Mouse (Mus musculus): ENCODE measurements around the gene Rtn2. TPM values are rescaled to one million over a fixed set of nuclear protein-coding genes. Genes with fewer than 3 reads are reported as not detected.
"Not testable (repeated sequence)": the region's sequence is repeated elsewhere in the genome, so short reads cannot be mapped to it uniquely, and the experiment has no call there.

The Rtn2 gene
- polyA plus RNA-seq, 1 experiment from 2014 or later = 26.1 TPM

DNA sequence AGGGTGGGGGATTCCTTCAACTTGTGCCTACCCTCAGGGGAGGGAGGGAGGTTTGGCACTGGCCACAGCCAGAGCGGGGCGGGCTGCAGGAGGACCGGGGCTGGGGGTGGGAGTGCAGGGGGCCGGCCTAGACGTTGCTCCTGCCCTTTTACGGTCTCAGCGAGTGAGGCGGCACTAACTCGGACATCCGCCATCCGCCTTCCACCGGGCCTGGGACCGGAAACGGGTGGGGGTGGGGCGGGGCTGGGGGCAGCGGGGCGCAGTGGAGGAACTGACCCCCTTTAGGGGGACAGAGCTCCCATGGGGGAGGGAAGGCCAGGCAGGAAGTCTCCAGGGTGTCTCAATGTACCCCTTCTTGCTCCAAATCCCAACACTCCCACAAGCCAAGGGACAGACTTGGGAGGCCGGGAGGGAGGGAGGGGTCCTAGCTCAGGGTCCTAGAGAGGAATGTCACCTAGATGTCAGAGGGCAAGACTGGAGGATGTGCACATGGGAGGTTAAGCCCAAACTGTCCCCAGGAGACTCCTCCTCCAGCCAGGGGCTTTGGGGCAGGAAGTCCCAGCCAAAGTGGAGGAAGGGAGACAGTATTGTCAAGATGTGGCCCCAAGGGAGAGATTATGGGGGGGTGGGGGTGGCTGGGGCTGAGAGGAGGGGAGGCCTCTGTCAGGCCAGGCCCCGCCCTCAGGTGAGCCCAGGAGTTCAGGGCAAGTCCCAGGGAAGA lies 12.5 kb upstream of the Rtn2 start:
- H3K4me2 ChIP-seq = peak overlapping the region; percentile 95
- peak; percentile 53 for ATAC-seq (ENCODE audit: extremely low read depth, insufficient number of reproducible peaks, low FRiP score, low TSS enrichment)
- no peaks in the 10 kb centered on the region for H3K9me3 ChIP-seq
- H3K4me3 ChIP-seq = peak overlapping the region; percentile 100
- WGBS = under 1% methylated on average over 18 of the region's 19 CpGs
- peaks cover 29% of the 10 kb centered on the region for H3K36me3 ChIP-seq
- no peaks in the 10 kb centered on the region for H3K27me3 ChIP-seq (replicated peaks)
- H3K9ac ChIP-seq = peak overlapping the region; percentile 99
- peak overlapping the region; percentile 98 for H3K27ac ChIP-seq (replicated peaks)
- peaks cover 56% of the 10 kb centered on the region for H3K4me1 ChIP-seq

- no peaks in the 10 kb centered on the region for H3K9me3 ChIP-seq
- 0 out of 2 replicates have a peak, but pooled peaks cover 2% of the 10 kb centered on the region for H3K27me3 ChIP-seq (replicated peaks)
- peak overlapping the region; percentile 95 for H3K4me2 ChIP-seq
- peaks cover 48% of the 10 kb centered on the region for H3K4me1 ChIP-seq
- under 1% methylated on average over 20 of the region's 21 CpGs for WGBS
- H3K36me3 ChIP-seq = peaks cover 22% of the 10 kb centered on the region
- ATAC-seq (ENCODE audit: extremely low read depth, insufficient number of reproducible peaks, low FRiP score, low TSS enrichment) = no peak
- peak overlapping the region; percentile 98 for H3K27ac ChIP-seq (replicated peaks)
- peak overlapping the region; percentile 99 for H3K9ac ChIP-seq
- H3K4me3 ChIP-seq = peak overlapping the region; percentile 100
Measured at GRCm38 (mm10) chr7:19270509-19271237, 11.8 kb upstream of the Rtn2 start.

DNA sequence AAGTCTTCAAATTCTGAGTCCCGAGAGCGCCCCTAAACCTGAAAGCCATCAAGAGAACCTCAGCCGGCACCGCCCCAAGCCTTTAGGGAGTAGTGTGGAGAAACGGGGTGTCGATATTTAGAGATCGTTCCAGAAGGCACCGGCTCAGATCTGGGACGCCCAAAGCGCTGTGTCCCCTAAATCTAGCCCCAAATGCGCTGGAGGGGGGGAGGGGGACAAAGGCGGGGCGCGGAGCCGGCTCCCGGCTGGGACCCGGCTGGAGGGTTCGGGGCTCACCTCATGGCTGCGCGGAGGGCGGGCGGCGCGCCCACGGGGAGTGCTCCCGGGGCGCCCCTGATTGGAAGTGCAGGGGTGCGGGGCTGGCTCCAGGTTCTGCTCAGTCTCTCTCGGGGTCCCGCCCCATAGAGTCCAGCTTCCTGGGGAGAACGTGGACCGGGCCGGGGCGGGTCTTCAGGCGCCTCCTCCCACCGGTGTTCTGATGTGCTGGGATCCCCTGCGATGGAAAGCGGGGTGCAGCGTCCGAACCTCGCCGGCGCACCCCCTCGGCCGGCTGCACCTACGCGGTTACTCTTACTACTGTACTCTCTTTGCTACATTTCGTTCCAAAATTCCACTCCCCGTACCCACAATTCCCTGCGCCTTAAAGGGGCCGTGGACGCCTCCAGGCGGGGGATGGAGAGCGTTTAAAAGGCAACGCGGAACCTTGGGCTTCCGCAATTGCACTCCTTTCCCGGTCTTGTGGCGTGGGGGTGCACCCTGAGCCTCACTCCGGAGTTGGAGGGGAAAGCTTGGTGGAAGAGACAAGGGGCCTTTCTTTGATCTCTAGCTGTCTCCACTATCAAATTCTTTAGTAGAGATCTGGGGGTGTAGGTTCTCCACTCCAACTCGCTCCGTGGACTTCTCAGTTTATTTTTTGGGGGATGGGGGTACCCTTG lies 10.9 kb upstream of the Rtn2 start, which contains the start of gene Vasp:
TSS of gene Vasp (minus strand) at position 580 of the 935 bp plus-strand sequence.
- Histone ChIP-seq H3K27ac (replicated peaks) (peak within 1 kb of the TSS; percentile 98), H3K4me2 (peak within 1 kb of the TSS; percentile 95), H3K4me3 (peak within 1 kb of the TSS; percentile 100), H3K27me3 (replicated peaks) (0 out of 2 replicates have a peak, but pooled peaks cover 3% of the 10 kb centered on the region), H3K9ac (peak within 1 kb of the TSS; percentile 99), H3K36me3 (peaks cover 14% of the 10 kb centered on the region), H3K9me3 (0 out of 2 replicates have a peak, but pooled peaks cover 3% of the 10 kb centered on the region), H3K4me1 (peaks cover 40% of the 10 kb centered on the region)
- peak; percentile 56 for ATAC-seq (ENCODE audit: extremely low read depth, insufficient number of reproducible peaks, low FRiP score, low TSS enrichment)
- WGBS = 1% methylated on average over 62 of the region's 62 CpGs

DNA sequence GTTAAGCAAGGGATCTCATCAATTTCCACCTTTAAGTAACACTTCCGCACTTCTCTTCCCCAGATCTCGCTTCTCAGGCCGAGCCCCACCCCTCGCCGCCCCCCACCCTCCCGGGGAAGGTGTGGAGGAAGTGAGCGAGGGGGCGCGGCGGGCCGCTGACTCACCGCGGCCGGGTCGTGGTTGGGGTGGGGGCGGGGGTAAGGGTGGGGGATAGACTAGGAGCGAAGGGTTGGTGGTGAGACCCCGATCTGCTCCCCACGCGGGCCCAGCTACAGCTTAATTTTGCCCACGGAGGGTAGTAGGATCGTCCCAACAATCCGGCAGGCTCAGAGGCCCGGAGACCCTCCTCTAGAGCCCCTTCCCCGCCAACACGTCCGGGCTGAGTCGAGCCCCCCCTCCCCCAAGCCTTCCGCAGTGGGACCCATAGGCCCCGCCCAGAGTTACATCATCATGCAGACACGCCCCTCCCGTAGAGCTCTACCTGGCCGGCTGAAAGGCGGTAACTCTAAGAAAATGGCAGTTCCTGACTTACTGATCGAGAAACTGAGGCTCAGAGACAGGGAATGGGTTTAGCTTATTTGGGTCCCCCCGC lies 10.2 kb upstream of the Rtn2 start:
- Histone ChIP-seq H3K4me1 (peaks cover 32% of the 10 kb centered on the region), H3K4me3 (peak overlapping the region; percentile 100), H3K36me3 (peaks cover 9% of the 10 kb centered on the region), H3K27ac (replicated peaks) (peak overlapping the region; percentile 98), H3K9ac (peak overlapping the region; percentile 99), H3K27me3 (replicated peaks) (peaks cover 10% of the 10 kb centered on the region; the same call in 1 of the 2 replicates), H3K4me2 (peak overlapping the region; percentile 95), H3K9me3 (0 out of 2 replicates have a peak, but pooled peaks cover 3% of the 10 kb centered on the region)
- ATAC-seq (ENCODE audit: extremely low read depth, insufficient number of reproducible peaks, low FRiP score, low TSS enrichment) = peak; percentile 45; the same call in 1 of the 2 replicates
- under 1% methylated on average over 36 of the region's 36 CpGs for WGBS

GRCm38 (mm10) chr7:19276253-19276652 lies 6.2 kb upstream of the Rtn2 start:
- WGBS = 45% methylated on average over 4 of the region's 4 CpGs
- H3K27ac ChIP-seq (replicated peaks) = no peak overlapping the region
- no peak for ATAC-seq (ENCODE audit: extremely low read depth, insufficient number of reproducible peaks, low FRiP score, low TSS enrichment)

GRCm38 (mm10) chr7:19279052-19279451 lies 3.4 kb upstream of the Rtn2 start:
- H3K9ac ChIP-seq = no peak overlapping the region
- H3K4me1 ChIP-seq = peaks cover 18% of the 10 kb centered on the region
- peak overlapping the region; percentile 69 for H3K4me2 ChIP-seq
- no peak overlapping the region for H3K27ac ChIP-seq (replicated peaks)
- ATAC-seq (ENCODE audit: extremely low read depth, insufficient number of reproducible peaks, low FRiP score, low TSS enrichment) = no peak
- H3K9me3 ChIP-seq = 0 out of 2 replicates have a peak, but pooled peaks cover 3% of the 10 kb centered on the region
- H3K27me3 ChIP-seq (replicated peaks) = peaks cover 75% of the 10 kb centered on the region
- H3K4me3 ChIP-seq = peak overlapping the region; percentile 46
- no peaks in the 10 kb centered on the region for H3K36me3 ChIP-seq
- 2% methylated on average over 34 of the region's 34 CpGs for WGBS

More at GRCm38 (mm10) chr7:19276253-19276652, 6.2 kb upstream of the Rtn2 start:
- Histone ChIP-seq H3K4me1 (peaks cover 13% of the 10 kb centered on the region), H3K4me2 (no peak overlapping the region), H3K4me3 (no peak overlapping the region), H3K36me3 (no peaks in the 10 kb centered on the region), H3K27me3 (replicated peaks) (peaks cover 50% of the 10 kb centered on the region), H3K9ac (no peak overlapping the region), H3K9me3 (0 out of 2 replicates have a peak, but pooled peaks cover 3% of the 10 kb centered on the region)

DNA sequence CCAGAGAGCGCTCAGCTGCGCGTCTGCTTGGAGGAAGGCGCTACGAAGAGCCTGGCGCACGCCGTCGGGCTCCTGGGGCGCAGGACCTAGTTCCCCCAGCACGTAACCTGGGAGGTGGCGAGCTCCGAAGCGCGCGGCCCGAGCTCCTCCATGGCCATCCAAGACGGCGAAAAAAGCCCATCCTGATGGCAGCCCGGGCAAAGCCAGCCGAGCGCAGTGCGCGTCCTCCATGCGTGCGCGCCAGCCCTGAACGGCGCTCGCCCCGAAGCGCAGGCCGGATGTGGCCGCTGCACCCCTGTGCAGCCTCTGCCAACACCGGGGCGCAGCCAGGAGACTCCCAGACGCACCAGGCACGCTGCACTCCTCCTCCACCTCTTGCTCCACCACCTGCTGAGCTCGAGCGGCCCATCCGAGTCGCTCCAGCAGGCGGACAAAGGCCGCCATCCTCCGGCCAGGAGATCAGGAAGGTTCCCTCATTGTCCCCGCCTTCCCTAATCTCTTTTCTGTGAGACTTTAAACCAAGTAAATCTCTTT lies 2.8 kb upstream of the Rtn2 start, which contains the start of gene Ppm1n:
TSS of gene Ppm1n (minus strand) at position 484 of the 534 bp plus-strand sequence.
- Histone ChIP-seq H3K4me2 (peak within 1 kb of the TSS; percentile 69), H3K9ac (no peak within 1 kb of the TSS; the same call in 1 of the 2 replicates), H3K36me3 (no peaks in the 10 kb centered on the region), H3K4me3 (peak within 1 kb of the TSS; percentile 46), H3K27ac (replicated peaks) (no peak within 1 kb of the TSS), H3K4me1 (peaks cover 18% of the 10 kb centered on the region), H3K27me3 (replicated peaks) (peaks cover 81% of the 10 kb centered on the region), H3K9me3 (0 out of 2 replicates have a peak, but pooled peaks cover 3% of the 10 kb centered on the region)
- under 1% methylated on average over 46 of the region's 46 CpGs for WGBS
- ATAC-seq (ENCODE audit: extremely low read depth, insufficient number of reproducible peaks, low FRiP score, low TSS enrichment) = no peak

DNA sequence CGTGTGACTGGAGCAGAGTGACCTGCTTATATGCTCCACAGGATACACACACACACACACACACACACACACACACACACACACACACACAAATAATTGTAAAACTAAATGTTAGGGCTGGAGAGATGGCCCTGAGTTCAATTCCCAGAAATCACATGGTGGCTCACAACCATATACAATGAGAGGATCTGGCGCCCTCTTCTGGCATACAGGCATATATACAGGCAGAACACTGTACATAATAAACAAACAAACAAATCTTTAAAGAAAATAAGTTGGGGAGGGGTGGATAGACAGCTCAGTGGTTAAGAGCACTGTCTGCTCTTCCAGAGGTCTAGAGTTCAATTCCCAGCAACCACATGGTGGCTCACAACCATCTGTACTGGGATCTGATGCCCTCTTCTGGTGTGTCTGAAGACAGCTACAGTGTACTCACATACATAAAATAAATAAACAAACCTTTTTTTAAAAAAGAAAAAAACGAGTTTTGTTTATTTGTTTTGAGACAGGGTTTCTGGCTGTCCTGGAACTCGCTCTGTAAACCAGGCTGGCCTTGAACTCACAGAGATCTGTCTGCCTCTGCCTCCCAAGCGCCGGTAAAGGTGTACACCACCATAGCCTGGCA lies 632 bp upstream of the Rtn2 start:
- Histone ChIP-seq H3K4me2 (peak overlapping the region; percentile 96), H3K4me1 (peaks cover 18% of the 10 kb centered on the region), H3K4me3 (peak overlapping the region; percentile 63), H3K27me3 (replicated peaks) (peaks cover 81% of the 10 kb centered on the region)
- H3K9ac ChIP-seq; H3K36me3 ChIP-seq; ATAC-seq (ENCODE audit: extremely low read depth, insufficient number of reproducible peaks, low FRiP score, low TSS enrichment); H3K9me3 ChIP-seq; H3K27ac ChIP-seq (replicated peaks): not testable (repeated sequence)
- 31% methylated on average over 6 of the region's 6 CpGs for WGBS

GRCm38 (mm10) chr7:19282791-19283405 lies 474 bp downstream of the Rtn2 start:
- peaks cover 74% of the 10 kb centered on the region for H3K27me3 ChIP-seq (replicated peaks)
- no peaks in the 10 kb centered on the region for H3K9me3 ChIP-seq
- 2% methylated on average over 35 of the region's 35 CpGs for WGBS
- no peak overlapping the region for H3K27ac ChIP-seq (replicated peaks)
- H3K36me3 ChIP-seq = no peaks in the 10 kb centered on the region
- peak overlapping the region; percentile 61; the same call in 1 of the 2 replicates for H3K9ac ChIP-seq
- H3K4me2 ChIP-seq = peak overlapping the region; percentile 96
- H3K4me3 ChIP-seq = peak overlapping the region; percentile 63
- peaks cover 18% of the 10 kb centered on the region for H3K4me1 ChIP-seq
- ATAC-seq (ENCODE audit: extremely low read depth, insufficient number of reproducible peaks, low FRiP score, low TSS enrichment) = peak; percentile 44

Data from heart, embryonic 13.5 days (tissue).